Mouse (Mus musculus): ENCODE measurements around the gene Gm17455. TPM values are rescaled to one million over a fixed set of nuclear protein-coding genes. Genes with fewer than 3 reads are reported as not detected.

Gm17455 gene
- polyA plus RNA-seq, 1 experiment from 2014 or later, result not detected

DNA sequence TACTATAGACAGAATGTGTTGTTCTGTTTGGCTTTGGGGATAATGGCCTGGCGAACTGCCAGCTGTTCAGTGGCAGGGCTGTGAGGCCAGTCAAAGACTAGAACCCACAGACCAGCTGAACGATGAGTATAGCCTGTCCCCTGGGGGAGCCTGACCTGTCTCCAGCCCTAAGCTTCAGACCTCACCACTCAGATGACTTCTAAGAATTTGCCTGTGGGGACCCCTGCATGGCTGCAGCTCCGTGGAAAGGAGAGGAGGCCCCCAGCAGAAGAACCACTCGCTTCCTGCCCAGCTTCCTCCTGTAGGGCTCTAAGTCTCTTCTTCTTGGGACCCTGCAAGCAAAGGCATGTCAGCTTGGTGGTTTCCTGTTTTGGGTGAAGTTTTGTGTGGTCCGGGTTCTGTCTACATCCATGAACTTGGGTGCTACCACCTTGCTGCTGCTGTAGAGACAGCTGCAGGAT, 28.9 kb upstream of the Gm17455 start:
- TF ChIP-seq EP300 (IDR thresholded peaks at IDR 0.05; ENCODE audit: low read depth), result no peak
- no peak for TF ChIP-seq CTCF (IDR thresholded peaks at IDR 0.05; ENCODE audit: low read depth)
- ATAC-seq (peak; percentile 40; the same call in 1 of the 2 replicates), DNase-seq (peak; percentile 48)
- Histone ChIP-seq H3K36me3 (replicated peaks; ENCODE audit: insufficient read depth, low read length) (peaks cover 7% of the 10 kb centered on the region; the same call in 1 of the 2 replicates), H3K4me1 (ENCODE audit: insufficient read depth) (peaks cover 35% of the 10 kb centered on the region), H3K27me3 (ENCODE audit: insufficient read depth, low read length) (no peaks in the 10 kb centered on the region), H3K4me3 (ENCODE audit: low read depth, low read length) (no peak overlapping the region), H3K4me2 (ENCODE audit: low read depth, low read length) (peak overlapping the region; percentile 27), H3K9ac (replicated peaks) (no peak overlapping the region), H3K9me3 (ENCODE audit: low read length) (no peaks in the 10 kb centered on the region), H3K27ac (ENCODE audit: low read depth) (peak overlapping the region; percentile 72)
- 26% methylated on average over 5 of the region's 5 CpGs for WGBS (ENCODE audit: insufficient replicate concordance)

DNA sequence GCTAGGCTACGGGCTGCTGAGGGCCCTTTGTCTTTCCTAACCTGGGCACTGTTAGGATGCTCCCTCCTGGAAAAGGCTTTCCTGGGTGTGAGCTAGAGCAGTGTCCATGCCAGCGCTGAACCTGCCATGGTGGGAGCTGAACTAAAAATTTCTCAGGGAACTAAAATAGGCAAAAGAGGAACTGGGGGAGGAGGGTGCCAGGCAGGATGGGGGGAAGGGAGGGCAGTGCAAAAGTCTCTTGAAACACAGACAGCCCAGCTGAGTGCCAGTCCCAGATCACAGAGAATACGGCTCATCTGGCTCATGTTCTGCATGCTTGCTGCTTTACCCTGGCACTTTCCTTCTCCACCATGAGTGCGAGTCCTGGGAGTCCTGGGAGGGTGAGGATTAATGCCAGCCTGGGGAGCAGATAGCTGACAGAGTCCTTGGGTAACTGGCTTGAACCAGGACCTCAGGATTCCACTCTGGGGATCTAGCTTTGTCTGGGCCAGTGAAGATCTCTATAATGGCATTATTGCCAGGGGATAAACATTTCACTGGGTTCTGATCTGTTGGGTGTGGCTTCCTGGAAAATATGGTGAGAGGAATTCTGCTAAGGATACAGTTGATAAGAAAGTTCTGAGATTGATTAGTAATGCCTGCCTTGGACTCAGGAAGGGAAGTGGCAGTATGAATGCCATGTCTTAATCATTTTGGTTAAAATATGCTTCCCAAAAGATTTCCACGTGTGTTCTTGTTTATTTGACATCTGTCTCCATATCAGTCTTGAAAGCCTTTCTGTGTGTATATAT, 27.7 kb upstream of the Gm17455 start:
- ATAC-seq, result no peak
- no peaks in the 10 kb centered on the region for H3K27me3 ChIP-seq (ENCODE audit: insufficient read depth, low read length)
- peak overlapping the region; percentile 72 for H3K27ac ChIP-seq (ENCODE audit: low read depth)
- H3K9ac ChIP-seq (replicated peaks), result 0 out of 2 replicates have a peak overlapping the region, but pooled peaks have one; percentile 18
- H3K4me1 ChIP-seq (ENCODE audit: insufficient read depth), result peaks cover 35% of the 10 kb centered on the region
- no peak overlapping the region for H3K4me3 ChIP-seq (ENCODE audit: low read depth, low read length)
- peak; percentile 56 for DNase-seq
- peaks cover 7% of the 10 kb centered on the region; the same call in 1 of the 2 replicates for H3K36me3 ChIP-seq (replicated peaks; ENCODE audit: insufficient read depth, low read length)
- WGBS (ENCODE audit: insufficient replicate concordance), result 33% methylated on average over 5 of the region's 5 CpGs
- TF ChIP-seq EP300 (IDR thresholded peaks at IDR 0.05; ENCODE audit: low read depth) (no peak), CTCF (IDR thresholded peaks at IDR 0.05; ENCODE audit: low read depth) (no peak)
- H3K9me3 ChIP-seq (ENCODE audit: low read length), result no peaks in the 10 kb centered on the region
- H3K4me2 ChIP-seq (ENCODE audit: low read depth, low read length), result peak overlapping the region; percentile 27

DNA sequence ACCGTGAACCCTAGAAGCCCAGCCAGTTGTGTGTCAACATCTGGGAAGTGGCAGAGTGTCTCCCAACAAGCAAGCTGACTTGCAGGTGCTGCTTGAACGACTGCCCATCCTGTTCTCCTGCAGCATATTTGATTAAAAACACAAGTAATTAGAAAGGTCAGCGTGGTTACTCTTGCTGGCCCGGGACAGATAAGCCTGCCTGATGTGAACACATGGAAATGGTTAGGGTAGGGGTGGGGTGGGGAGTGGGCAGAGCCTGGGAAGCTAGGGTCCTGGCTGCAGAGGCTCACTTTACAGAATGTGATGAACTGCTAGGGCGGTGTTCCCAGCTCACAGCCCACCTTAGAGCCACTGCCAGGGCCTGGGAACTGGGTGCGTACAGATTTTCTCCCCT, 26.0 kb upstream of the Gm17455 start:
- H3K4me1 ChIP-seq (ENCODE audit: insufficient read depth), result peaks cover 28% of the 10 kb centered on the region
- ATAC-seq (no peak), DNase-seq (no peak)
- H3K27ac ChIP-seq (ENCODE audit: low read depth), result no peak overlapping the region
- no peak overlapping the region for H3K4me3 ChIP-seq (ENCODE audit: low read depth, low read length)
- TF ChIP-seq EP300 (IDR thresholded peaks at IDR 0.05; ENCODE audit: low read depth) (no peak), CTCF (IDR thresholded peaks at IDR 0.05; ENCODE audit: low read depth) (no peak)
- no peak overlapping the region for H3K4me2 ChIP-seq (ENCODE audit: low read depth, low read length)
- 33% methylated on average over 6 of the region's 6 CpGs for WGBS (ENCODE audit: insufficient replicate concordance)
- no peaks in the 10 kb centered on the region for H3K27me3 ChIP-seq (ENCODE audit: insufficient read depth, low read length)
- H3K9ac ChIP-seq (replicated peaks), result no peak overlapping the region
- H3K36me3 ChIP-seq (replicated peaks; ENCODE audit: insufficient read depth, low read length), result peaks cover 7% of the 10 kb centered on the region; the same call in 1 of the 2 replicates
- H3K9me3 ChIP-seq (ENCODE audit: low read length), result no peaks in the 10 kb centered on the region

DNA sequence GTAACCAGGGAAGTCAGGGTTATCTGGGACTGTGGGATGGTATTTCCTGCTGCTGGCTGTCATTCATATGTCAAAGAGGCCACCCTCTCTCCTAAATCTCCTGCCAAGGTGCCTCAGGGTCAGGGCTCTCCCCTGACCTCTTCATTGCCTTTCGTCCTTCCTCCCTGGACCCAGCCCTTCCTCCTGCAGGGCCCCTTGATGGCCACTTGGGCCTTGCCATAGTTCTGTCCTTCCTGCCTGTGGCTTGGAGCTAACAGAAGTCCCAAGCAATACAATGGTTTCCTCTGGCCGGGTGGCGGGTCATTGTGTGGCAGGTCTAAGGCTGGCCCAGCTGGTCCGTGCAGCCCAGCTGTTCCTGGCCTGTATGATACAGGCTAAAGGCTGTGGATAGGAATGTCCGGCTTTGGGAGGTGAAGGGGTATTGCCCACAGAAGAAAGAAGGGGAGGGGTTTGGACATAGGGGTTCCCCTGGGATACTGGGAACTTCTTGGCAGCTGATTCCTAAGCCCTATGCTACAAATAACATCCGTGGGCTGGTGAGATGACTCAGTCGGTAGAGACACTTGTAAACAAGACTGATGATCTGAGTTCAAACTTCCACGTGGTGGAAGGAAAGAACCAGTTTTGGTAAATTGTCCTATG, 25.5 kb upstream of the Gm17455 start:
- WGBS (ENCODE audit: insufficient replicate concordance), result 49% methylated on average over 8 of the region's 8 CpGs
- Histone ChIP-seq H3K4me1 (ENCODE audit: insufficient read depth) (peaks cover 26% of the 10 kb centered on the region), H3K27me3 (ENCODE audit: insufficient read depth, low read length) (no peaks in the 10 kb centered on the region), H3K27ac (ENCODE audit: low read depth) (0 out of 2 replicates have a peak overlapping the region, but pooled peaks have one; percentile 34), H3K9me3 (ENCODE audit: low read length) (no peaks in the 10 kb centered on the region), H3K36me3 (replicated peaks; ENCODE audit: insufficient read depth, low read length) (peaks cover 3% of the 10 kb centered on the region; the same call in 1 of the 2 replicates), H3K4me2 (ENCODE audit: low read depth, low read length) (no peak overlapping the region), H3K9ac (replicated peaks) (no peak overlapping the region), H3K4me3 (ENCODE audit: low read depth, low read length) (no peak overlapping the region)
- TF ChIP-seq EP300 (IDR thresholded peaks at IDR 0.05; ENCODE audit: low read depth) (no peak), CTCF (IDR thresholded peaks at IDR 0.05; ENCODE audit: low read depth) (no peak)
- DNase-seq, result no peak
- ATAC-seq, result peak; percentile 43

DNA sequence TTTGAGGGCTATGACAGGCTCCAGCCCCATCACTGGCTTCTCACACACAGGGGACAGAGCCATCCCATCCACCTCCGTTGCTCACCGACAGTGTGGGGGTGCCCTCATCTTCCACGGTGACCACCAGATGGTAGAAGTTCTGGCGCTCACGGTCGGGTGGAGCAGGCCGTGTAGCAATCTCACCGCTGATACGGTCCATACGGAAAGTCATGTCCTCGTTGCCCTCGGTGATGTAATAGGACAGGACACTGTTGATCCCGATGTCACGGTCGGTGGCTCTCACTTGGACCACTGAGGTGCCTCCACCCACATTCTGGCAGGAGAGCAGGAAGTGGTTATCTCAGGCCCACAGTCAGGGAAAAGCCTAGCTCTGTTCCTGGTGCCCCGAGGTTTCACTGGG, 22.8 kb upstream of the Gm17455 start:
- ATAC-seq (no peak), DNase-seq (no peak)
- no peak overlapping the region for H3K9ac ChIP-seq (replicated peaks)
- 71% methylated on average over 16 of the region's 16 CpGs for WGBS (ENCODE audit: insufficient replicate concordance)
- no peak overlapping the region for H3K27ac ChIP-seq (ENCODE audit: low read depth)
- H3K27me3 ChIP-seq (ENCODE audit: insufficient read depth, low read length), result no peaks in the 10 kb centered on the region
- peaks cover 15% of the 10 kb centered on the region for H3K4me1 ChIP-seq (ENCODE audit: insufficient read depth)
- no peaks in the 10 kb centered on the region for H3K9me3 ChIP-seq (ENCODE audit: low read length)
- H3K36me3 ChIP-seq (replicated peaks; ENCODE audit: insufficient read depth, low read length), result no peaks in the 10 kb centered on the region
- H3K4me3 ChIP-seq (ENCODE audit: low read depth, low read length), result no peak overlapping the region
- TF ChIP-seq EP300 (IDR thresholded peaks at IDR 0.05; ENCODE audit: low read depth), result no peak
- no peak for TF ChIP-seq CTCF (IDR thresholded peaks at IDR 0.05; ENCODE audit: low read depth)
- no peak overlapping the region for H3K4me2 ChIP-seq (ENCODE audit: low read depth, low read length)

DNA sequence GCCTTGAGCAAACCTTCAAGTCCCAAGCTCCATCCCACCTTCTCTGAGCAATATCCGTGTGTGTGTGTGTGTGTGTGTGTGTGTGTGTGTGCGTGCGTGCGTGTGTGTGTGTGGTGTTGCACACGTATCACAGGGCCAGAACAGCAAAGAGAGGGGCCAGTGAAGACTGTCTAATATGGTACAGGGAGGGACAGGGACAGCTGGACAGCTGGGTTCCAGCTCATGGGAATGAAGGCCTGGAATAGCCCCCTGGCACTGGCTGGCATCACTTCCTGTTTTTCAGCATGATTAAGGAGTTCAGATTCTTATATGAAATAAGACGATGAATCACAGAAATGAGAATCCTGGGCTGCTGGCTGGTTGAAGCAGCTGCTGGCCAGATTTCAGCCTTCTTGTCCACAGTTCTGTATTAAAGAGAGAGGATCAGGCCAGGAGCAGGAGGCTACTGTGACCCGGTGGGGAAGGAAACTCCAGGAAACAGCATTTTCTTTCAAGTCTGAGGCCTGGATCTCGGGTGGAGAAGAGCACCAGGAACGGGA, 20.0 kb upstream of the Gm17455 start:
- H3K27me3 ChIP-seq (ENCODE audit: insufficient read depth, low read length), result no peaks in the 10 kb centered on the region
- no peaks in the 10 kb centered on the region for H3K9me3 ChIP-seq (ENCODE audit: low read length)
- no peak for DNase-seq
- H3K27ac ChIP-seq (ENCODE audit: low read depth), result 0 out of 2 replicates have a peak overlapping the region, but pooled peaks have one; percentile 6
- peaks cover 10% of the 10 kb centered on the region; the same call in 1 of the 2 replicates for H3K4me1 ChIP-seq (ENCODE audit: insufficient read depth)
- TF ChIP-seq EP300 (IDR thresholded peaks at IDR 0.05; ENCODE audit: low read depth), result no peak
- ATAC-seq, result no peak
- no peak overlapping the region for H3K4me2 ChIP-seq (ENCODE audit: low read depth, low read length)
- no peak overlapping the region for H3K4me3 ChIP-seq (ENCODE audit: low read depth, low read length)
- no peaks in the 10 kb centered on the region for H3K36me3 ChIP-seq (replicated peaks; ENCODE audit: insufficient read depth, low read length)
- H3K9ac ChIP-seq (replicated peaks), result no peak overlapping the region
- WGBS (ENCODE audit: insufficient replicate concordance), result 68% methylated on average over 9 of the region's 9 CpGs

Measured in liver, postnatal 0 days (tissue).